Mouse (Mus musculus) myocyte (in vitro differentiated cells): ENCODE results near the gene Rsad2. TPM values are rescaled to one million over a fixed set of nuclear protein-coding genes. Genes with fewer than 3 reads are reported as not detected.

Experiments used
- H3K27me3 ChIP-seq: one replicate; pipeline ENCODE4 v1.6.1; 2011; ENCODE audit not compliant: control insufficient read depth, insufficient read depth, insufficient read length
- H3K36me3 ChIP-seq: one replicate; pipeline ENCODE4 v1.6.1; 2011; ENCODE audit not compliant: control insufficient read depth, insufficient read depth
- H3K4me2 ChIP-seq: one replicate; pipeline ENCODE4 v1.6.1; 2011; ENCODE audit warnings: low read depth, control low read depth
- H3K4me3 ChIP-seq: one replicate; pipeline ENCODE4 v1.5.1; 2011; ENCODE audit warnings: mild to moderate bottlenecking, control low read depth, moderate library complexity
- H3K79me2 ChIP-seq: one replicate; pipeline ENCODE4 v1.6.1; 2011; ENCODE audit not compliant: control insufficient read depth, insufficient read depth
- H3ac ChIP-seq: one replicate; pipeline ENCODE4 v1.6.1; 2011; ENCODE audit not compliant: control insufficient read depth, insufficient read length
- CEBPB ChIP-seq: IDR thresholded peaks from 2 replicates; pipeline ENCODE4 v1.6.1; 2011; ENCODE audit warnings: mild to moderate bottlenecking, moderate library complexity; ENCODE audit not compliant: poor library complexity, insufficient read depth, severe bottlenecking
- E2F4 ChIP-seq: IDR thresholded peaks from one replicate; pipeline ENCODE4 v1.6.1; 2011; ENCODE audit warnings: mild to moderate bottlenecking, control low read depth, moderate library complexity; ENCODE audit not compliant: insufficient read depth
- MAX ChIP-seq: IDR thresholded peaks from one replicate; pipeline ENCODE4 v1.6.1; 2011; ENCODE audit warnings: low read depth, mild to moderate bottlenecking, control low read depth
- MYOD1 ChIP-seq, 3 experiments: IDR thresholded peaks; one replicate each; pipeline ENCODE4 v1.6.1; 2011; ENCODE audit warnings: control low read depth in 2 of 3, low read depth in 2 of 3, mild to moderate bottlenecking in 2 of 3, moderate library complexity in 1 of 3; ENCODE audit not compliant: insufficient read length in 2 of 3, control insufficient read depth in 1 of 3
- MYOG ChIP-seq, 3 experiments: IDR thresholded peaks; one replicate each; pipeline ENCODE4 v1.6.1; 2011; ENCODE audit warnings: control low read depth in 2 of 3, low read depth in 2 of 3, mild to moderate bottlenecking in 2 of 3; ENCODE audit not compliant: insufficient read length in 2 of 3, control insufficient read depth in 1 of 3, insufficient read depth in 1 of 3
- POLR2A ChIP-seq: IDR thresholded peaks from one replicate; pipeline ENCODE4 v1.6.1; 2011; ENCODE audit warnings: low read depth, mild to moderate bottlenecking, control low read depth, moderate library complexity; ENCODE audit not compliant: insufficient read length
- POLR2AphosphoS2 ChIP-seq: IDR thresholded peaks from one replicate; pipeline ENCODE4 v1.6.1; 2011; ENCODE audit warnings: low read depth, control low read depth; ENCODE audit not compliant: insufficient read length
- REST ChIP-seq: IDR thresholded peaks from one replicate; pipeline ENCODE4 v1.6.1; 2011; ENCODE audit warnings: mild to moderate bottlenecking, control low read depth, moderate library complexity; ENCODE audit not compliant: insufficient read depth, insufficient read length
- SRF ChIP-seq: IDR thresholded peaks from one replicate; pipeline ENCODE4 v1.6.1; 2011; ENCODE audit warnings: low read depth; ENCODE audit not compliant: control insufficient read depth, insufficient read length
- TCF12 ChIP-seq: IDR thresholded peaks from one replicate; pipeline ENCODE4 v1.6.1; 2011; ENCODE audit warnings: mild to moderate bottlenecking, control low read depth; ENCODE audit not compliant: poor library complexity, insufficient read depth, severe bottlenecking
- TCF3 ChIP-seq: IDR thresholded peaks from one replicate; pipeline ENCODE4 v1.6.1; 2011; ENCODE audit warnings: low read depth, control low read depth; ENCODE audit not compliant: insufficient read length
- USF1 ChIP-seq: IDR thresholded peaks from one replicate; pipeline ENCODE4 v1.6.1; 2011; ENCODE audit warnings: low read depth, mild to moderate bottlenecking, control low read depth, moderate library complexity
- polyA plus RNA-seq: library from polyadenylated mRNA; unstranded; fragments of >200 nt; fragmentation: generic; extraction: Trizol; gene quantifications from one replicate; pipeline ENCODE4 v1.2.1, GENCODE M21; 2012; ENCODE audit warnings: missing spikeins

Gene Rsad2
- polyA plus RNA-seq, 1 experiment, result 0.05 TPM

GRCm38 (mm10) chr12:26465600-26465999 lies 9.3 kb upstream of the Rsad2 start:
- Histone ChIP-seq H3K36me3 (no peaks in the 10 kb centered on the region), H3ac (no peak overlapping the region), H3K27me3 (no peaks in the 10 kb centered on the region), H3K79me2 (no peaks in the 10 kb centered on the region), H3K4me2 (no peak overlapping the region), H3K4me3 (no peak overlapping the region)
- TF ChIP-seq MAX (no peak), MYOG (IDR thresholded peaks at IDR 0.05; ENCODE audit: control insufficient read depth in 1 of 3, insufficient read depth in 1 of 3, insufficient read length in 2 of 3, low read depth in 2 of 3) (no peak)

- Histone ChIP-seq H3ac (no peak overlapping the region), H3K36me3 (no peaks in the 10 kb centered on the region), H3K4me3 (no peak overlapping the region), H3K79me2 (no peaks in the 10 kb centered on the region), H3K27me3 (no peaks in the 10 kb centered on the region), H3K4me2 (no peak overlapping the region)
- TF ChIP-seq E2F4, result no peak
- TF ChIP-seq MYOG (IDR thresholded peaks at IDR 0.05; ENCODE audit: control insufficient read depth in 1 of 3, insufficient read depth in 1 of 3, insufficient read length in 2 of 3, low read depth in 2 of 3), result no peak
- TF ChIP-seq TCF3, result no peak
- TF ChIP-seq POLR2AphosphoS2, result no peak
- TF ChIP-seq CEBPB, result no peak
- no peak for TF ChIP-seq USF1
- no peak for TF ChIP-seq TCF12
- no peak for TF ChIP-seq POLR2A
- TF ChIP-seq MAX, result no peak
- no peak for TF ChIP-seq MYOD1 (IDR thresholded peaks at IDR 0.05; ENCODE audit: control insufficient read depth in 1 of 3, insufficient read length in 2 of 3, low read depth in 2 of 3)
- no peak for TF ChIP-seq SRF
- no peak for TF ChIP-seq REST
Observed at GRCm38 (mm10) chr12:26460091-26460490, 3.8 kb upstream of the Rsad2 start.

GRCm38 (mm10) chr12:26454682-26455081 lies 1.6 kb downstream of the Rsad2 start:
- Histone ChIP-seq H3ac (no peak overlapping the region), H3K4me2 (no peak overlapping the region), H3K27me3 (no peaks in the 10 kb centered on the region), H3K36me3 (no peaks in the 10 kb centered on the region), H3K79me2 (no peaks in the 10 kb centered on the region), H3K4me3 (no peak overlapping the region)
- TF ChIP-seq TCF12, result no peak
- TF ChIP-seq USF1, result no peak
- no peak for TF ChIP-seq REST
- no peak for TF ChIP-seq TCF3
- no peak for TF ChIP-seq SRF
- TF ChIP-seq E2F4, result no peak
- TF ChIP-seq MYOG (IDR thresholded peaks at IDR 0.05; ENCODE audit: control insufficient read depth in 1 of 3, insufficient read depth in 1 of 3, insufficient read length in 2 of 3, low read depth in 2 of 3), result no peak
- no peak for TF ChIP-seq POLR2A
- TF ChIP-seq MAX, result no peak
- TF ChIP-seq POLR2AphosphoS2, result no peak
- TF ChIP-seq CEBPB, result no peak
- no peak for TF ChIP-seq MYOD1 (IDR thresholded peaks at IDR 0.05; ENCODE audit: control insufficient read depth in 1 of 3, insufficient read length in 2 of 3, low read depth in 2 of 3)

- Histone ChIP-seq H3K79me2 (no peaks in the 10 kb centered on the region), H3ac (no peak overlapping the region), H3K4me3 (no peak overlapping the region), H3K27me3 (no peaks in the 10 kb centered on the region), H3K4me2 (no peak overlapping the region), H3K36me3 (no peaks in the 10 kb centered on the region)
- TF ChIP-seq MYOG (IDR thresholded peaks at IDR 0.05; ENCODE audit: control insufficient read depth in 1 of 3, insufficient read depth in 1 of 3, insufficient read length in 2 of 3, low read depth in 2 of 3) (no peak), MYOD1 (IDR thresholded peaks at IDR 0.05; ENCODE audit: control insufficient read depth in 1 of 3, insufficient read length in 2 of 3, low read depth in 2 of 3) (no peak), POLR2AphosphoS2 (no peak), REST (no peak), POLR2A (no peak), TCF3 (no peak), SRF (no peak), MAX (no peak), E2F4 (no peak), TCF12 (no peak), CEBPB (no peak), USF1 (no peak)
Observed at GRCm38 (mm10) chr12:26452951-26453350, 3.3 kb downstream of the Rsad2 start.

GRCm38 (mm10) chr12:26451150-26451549 lies 5.1 kb downstream of the Rsad2 start:
- no peak for TF ChIP-seq REST
- TF ChIP-seq MYOD1 (IDR thresholded peaks at IDR 0.05; ENCODE audit: control insufficient read depth in 1 of 3, insufficient read length in 2 of 3, low read depth in 2 of 3), result no peak
- no peak for TF ChIP-seq POLR2AphosphoS2
- TF ChIP-seq TCF12, result no peak
- no peak for TF ChIP-seq MAX
- TF ChIP-seq MYOG (IDR thresholded peaks at IDR 0.05; ENCODE audit: control insufficient read depth in 1 of 3, insufficient read depth in 1 of 3, insufficient read length in 2 of 3, low read depth in 2 of 3), result no peak
- no peak for TF ChIP-seq SRF
- no peak for TF ChIP-seq E2F4
- no peak for TF ChIP-seq TCF3
- no peak for TF ChIP-seq POLR2A
- TF ChIP-seq USF1, result no peak
- no peak for TF ChIP-seq CEBPB
- Histone ChIP-seq H3K79me2 (no peaks in the 10 kb centered on the region), H3ac (no peak overlapping the region), H3K36me3 (no peaks in the 10 kb centered on the region), H3K4me2 (no peak overlapping the region), H3K4me3 (no peak overlapping the region), H3K27me3 (no peaks in the 10 kb centered on the region)
